Mouse (Mus musculus) MN1 (cell line): ENCODE measurements around the gene Foxn1.

Source experiments
- DNase-seq: peaks from one replicate; pipeline ENCODE4 v3.0.0-alpha.2; 2016; ENCODE audit warnings: low spot score

The Foxn1 gene

GRCm38 (mm10) chr11:78399680-78400079 lies 13.3 kb upstream of the Foxn1 start:
- peak; percentile 76 for DNase-seq

- no peak for DNase-seq
Observed at GRCm38 (mm10) chr11:78398212-78398611, 11.9 kb upstream of the Foxn1 start.

GRCm38 (mm10) chr11:78397397-78397796 lies 11.0 kb upstream of the Foxn1 start:
- DNase-seq: peak; percentile 71

- no peak for DNase-seq
Observed at GRCm38 (mm10) chr11:78396950-78397349, 10.6 kb upstream of the Foxn1 start.

GRCm38 (mm10) chr11:78392728-78393127 lies 6.4 kb upstream of the Foxn1 start:
- DNase-seq: no peak

- no peak for DNase-seq
Observed at GRCm38 (mm10) chr11:78385776-78386175, 582 bp downstream of the Foxn1 start.

GRCm38 (mm10) chr11:78382701-78383100 lies 3.7 kb downstream of the Foxn1 start:
- DNase-seq: peak; percentile 37

GRCm38 (mm10) chr11:78382286-78382685 lies 4.1 kb downstream of the Foxn1 start:
- no peak for DNase-seq

GRCm38 (mm10) chr11:78380996-78381395 lies 5.4 kb downstream of the Foxn1 start:
- DNase-seq: no peak

- no peak for DNase-seq
Observed at GRCm38 (mm10) chr11:78380351-78380750, 6.0 kb downstream of the Foxn1 start.

GRCm38 (mm10) chr11:78377549-78378159 lies 8.7 kb downstream of the Foxn1 start:
- no peak for DNase-seq

GRCm38 (mm10) chr11:78374147-78374546 lies 12.2 kb downstream of the Foxn1 start:
- DNase-seq: no peak

- no peak for DNase-seq
Observed at GRCm38 (mm10) chr11:78372610-78373009, 13.7 kb downstream of the Foxn1 start.

GRCm38 (mm10) chr11:78372166-78372565 lies 14.2 kb downstream of the Foxn1 start:
- DNase-seq: no peak

GRCm38 (mm10) chr11:78371711-78372110 lies 14.6 kb downstream of the Foxn1 start:
- no peak for DNase-seq

- DNase-seq: no peak
Observed at GRCm38 (mm10) chr11:78370389-78370788, 16.0 kb downstream of the Foxn1 start.

GRCm38 (mm10) chr11:78367456-78368225 lies 18.7 kb downstream of the Foxn1 start:
- DNase-seq: no peak

GRCm38 (mm10) chr11:78364103-78364502 lies 22.3 kb downstream of the Foxn1 start:
- DNase-seq: no peak

- DNase-seq: no peak
Observed at GRCm38 (mm10) chr11:78363309-78364007, 22.9 kb downstream of the Foxn1 start.

- DNase-seq: no peak
Observed at GRCm38 (mm10) chr11:78360789-78361131, 25.6 kb downstream of the Foxn1 start.

GRCm38 (mm10) chr11:78360125-78360788 lies 26.1 kb downstream of the Foxn1 start:
- peak; percentile 90 for DNase-seq

- DNase-seq: no peak
Observed at GRCm38 (mm10) chr11:78358330-78359007, 27.9 kb downstream of the Foxn1 start.
